Mouse (Mus musculus) Muller cell, postnatal 12 days (primary cell): ENCODE results near the gene Ubxn1.
"Not testable (repeated sequence)": the region's sequence is repeated elsewhere in the genome, so short reads cannot be mapped to it uniquely, and the experiment has no call there.

Source experiments
- DNase-seq: peaks from one replicate; pipeline ENCODE4 v3.0.0-alpha.2; 2015; ENCODE audit errors: inconsistent ontology term

Ubxn1 gene

GRCm38 (mm10) chr19:8871267-8872186, at the start of gene Ubxn1:
Ubxn1 (plus strand) TSS chr19:8871496.
- DNase-seq = peak; percentile 99

DNA sequence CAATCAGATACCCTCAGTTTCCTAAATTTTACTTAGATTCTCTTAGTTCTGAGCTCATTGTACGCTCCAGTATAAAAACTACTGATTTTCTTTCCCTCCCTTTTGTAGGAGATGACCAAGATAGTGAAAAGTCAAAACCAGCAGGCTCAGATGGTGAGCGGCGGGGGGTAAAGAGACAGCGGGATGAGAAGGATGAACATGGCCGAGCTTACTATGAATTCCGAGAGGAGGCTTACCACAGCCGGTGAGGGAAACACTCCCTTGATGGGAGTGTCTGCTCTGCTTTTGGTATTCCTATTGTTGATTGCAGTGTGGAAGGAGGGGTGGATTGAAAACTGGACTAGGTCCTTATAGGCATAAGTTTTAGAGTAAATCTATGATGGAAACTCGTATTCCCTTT, 48.6 kb upstream of the Ubxn1 start:
- no peak for DNase-seq

DNA sequence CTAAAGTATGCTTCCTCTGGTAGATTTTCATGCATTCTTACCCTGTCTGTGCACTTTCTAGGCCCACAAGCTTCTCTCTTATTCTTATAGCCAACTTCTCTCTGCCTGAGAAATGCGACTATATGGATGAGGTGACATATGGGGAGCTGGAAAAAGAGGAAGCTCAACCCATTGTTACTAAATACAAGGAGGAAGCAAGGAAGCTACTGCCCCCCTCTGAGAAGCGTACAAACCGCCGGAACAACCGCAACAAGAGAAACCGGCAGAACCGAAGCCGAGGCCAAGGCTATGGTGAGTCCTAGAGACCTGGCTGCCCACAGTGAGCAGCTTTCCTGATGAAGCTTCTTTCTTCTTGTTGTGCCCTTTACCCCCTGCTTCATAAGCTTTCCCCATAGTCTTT, 41.6 kb upstream of the Ubxn1 start, which contains the start of gene AC129217.1:
AC129217.1 (plus strand) TSS at position 114 of the 400 bp plus-strand sequence.
- no peak for DNase-seq

DNA sequence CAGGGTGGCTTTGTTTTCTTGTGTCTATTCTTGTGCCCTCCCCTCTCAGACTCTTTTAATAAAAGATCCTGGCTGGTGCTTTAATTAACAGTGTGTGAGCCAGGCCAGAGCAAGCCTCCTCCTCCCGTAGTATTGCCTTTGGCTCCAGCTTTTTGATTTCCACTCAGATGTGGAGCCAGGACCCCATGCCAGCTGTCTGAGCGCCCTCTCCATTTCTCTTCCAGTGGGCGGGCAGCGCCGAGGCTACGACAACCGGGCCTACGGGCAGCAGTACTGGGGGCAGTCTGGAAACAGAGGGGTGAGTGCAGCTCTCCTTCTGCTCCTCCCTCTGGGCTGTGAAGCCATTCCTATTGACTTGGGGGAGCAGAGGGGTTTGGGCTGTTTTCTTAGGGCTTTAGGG, 40.6 kb upstream of the Ubxn1 start:
- DNase-seq = no peak

DNA sequence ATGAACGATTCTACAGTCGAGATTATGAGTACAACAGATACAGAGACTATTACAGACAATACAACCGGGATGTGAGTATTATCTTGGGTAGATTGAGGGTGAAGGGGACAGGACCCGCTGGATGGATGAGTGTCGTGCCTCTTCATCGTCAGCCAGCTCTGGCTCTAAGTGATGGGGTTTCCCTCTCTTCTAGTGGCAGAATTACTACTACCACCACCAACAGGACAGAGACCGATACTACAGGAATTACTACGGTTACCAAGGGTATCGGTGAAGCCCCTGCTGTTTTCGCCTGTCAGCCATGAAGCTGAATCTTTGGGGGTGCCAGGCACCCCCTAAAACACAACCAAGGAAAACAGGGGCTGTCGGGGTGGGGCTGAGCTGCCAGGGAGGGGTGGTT, 40.0 kb upstream of the Ubxn1 start:
- no peak for DNase-seq

GRCm38 (mm10) chr19:8832971-8833370, 38.3 kb upstream of the Ubxn1 start:
- no peak for DNase-seq

DNA sequence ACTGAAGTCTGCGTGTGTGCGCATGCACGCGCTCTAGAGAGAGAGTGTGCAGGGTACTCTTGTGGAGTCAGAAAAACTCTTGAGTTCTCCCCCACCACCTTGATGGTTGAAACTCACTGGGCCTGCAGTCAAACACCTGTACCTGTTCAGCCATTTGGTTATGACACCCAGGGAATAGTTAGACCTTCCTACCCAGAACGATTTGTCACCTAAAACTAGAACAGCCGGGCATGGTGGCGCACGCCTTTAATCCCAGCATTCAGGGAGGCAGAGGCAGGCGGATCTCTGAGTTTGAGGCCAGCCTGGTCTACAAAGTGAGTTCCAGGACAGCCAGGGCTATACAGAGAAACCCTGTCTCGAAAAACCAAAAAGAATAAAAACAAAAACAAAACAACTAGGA, 35.0 kb upstream of the Ubxn1 start:
- not testable (repeated sequence) for DNase-seq

DNA sequence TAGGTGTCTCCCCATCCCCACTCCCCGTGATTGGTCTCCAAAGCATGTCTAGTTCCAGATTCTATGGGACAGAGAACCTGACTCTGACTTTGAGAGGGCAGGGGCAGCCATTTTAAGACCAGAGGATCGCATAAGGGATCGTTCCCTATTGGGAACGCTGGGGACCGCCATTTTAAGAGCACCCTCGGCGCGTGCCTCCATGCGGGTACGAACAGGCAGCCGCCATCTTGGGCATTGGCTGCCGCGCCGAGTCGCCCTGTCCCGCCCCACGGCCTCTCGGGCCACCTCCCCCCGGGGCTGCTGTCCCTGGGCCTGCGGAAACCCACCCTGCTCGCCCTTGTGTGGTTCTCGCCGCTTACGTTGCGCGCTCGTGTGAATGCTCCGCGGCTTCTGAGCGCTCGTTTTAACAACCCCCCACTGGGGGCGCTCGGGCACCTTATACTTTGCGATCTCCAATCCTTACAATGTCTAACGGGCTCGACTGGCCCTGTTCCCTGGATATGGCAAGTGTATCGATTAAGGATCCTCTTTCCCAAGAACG, 34.0 kb upstream of the Ubxn1 start, which contains the start of gene Bscl2:
Bscl2 (plus strand) TSS at position 217 of the 541 bp plus-strand sequence.
- DNase-seq = peak; percentile 88

DNA sequence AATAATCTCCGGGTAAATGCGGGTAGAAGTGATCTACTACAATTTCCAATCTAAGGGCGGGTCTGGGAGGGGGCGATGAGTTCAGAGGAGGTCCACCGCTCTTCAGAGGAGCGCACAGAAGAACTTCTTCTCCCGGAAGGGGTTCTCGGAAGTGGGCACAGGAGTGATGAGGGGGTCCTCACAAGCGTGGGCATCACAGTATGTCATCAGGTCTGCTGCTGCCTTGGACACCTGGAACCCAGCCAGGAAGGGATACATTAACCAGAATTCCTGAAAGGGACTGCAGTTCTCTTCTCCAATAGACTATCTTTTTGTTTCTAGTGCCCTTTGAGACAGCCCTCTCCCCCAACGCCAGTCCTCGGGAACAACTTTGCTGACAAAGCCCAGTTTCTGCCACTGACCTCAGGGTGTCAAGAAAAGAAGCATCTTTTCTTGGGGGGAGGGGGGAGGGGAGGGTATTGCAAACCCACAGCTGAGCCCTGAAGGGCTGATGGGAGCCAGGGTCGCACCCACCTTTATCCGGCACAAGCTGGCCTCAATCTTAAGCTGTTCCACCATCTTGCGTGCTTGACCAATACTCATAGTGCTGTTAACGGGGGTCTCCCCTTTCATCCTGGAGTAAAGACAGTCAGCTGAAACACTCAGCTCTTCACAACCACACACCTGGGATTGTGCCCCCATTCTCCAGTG, 33.1 kb upstream of the Ubxn1 start:
- no peak for DNase-seq

DNA sequence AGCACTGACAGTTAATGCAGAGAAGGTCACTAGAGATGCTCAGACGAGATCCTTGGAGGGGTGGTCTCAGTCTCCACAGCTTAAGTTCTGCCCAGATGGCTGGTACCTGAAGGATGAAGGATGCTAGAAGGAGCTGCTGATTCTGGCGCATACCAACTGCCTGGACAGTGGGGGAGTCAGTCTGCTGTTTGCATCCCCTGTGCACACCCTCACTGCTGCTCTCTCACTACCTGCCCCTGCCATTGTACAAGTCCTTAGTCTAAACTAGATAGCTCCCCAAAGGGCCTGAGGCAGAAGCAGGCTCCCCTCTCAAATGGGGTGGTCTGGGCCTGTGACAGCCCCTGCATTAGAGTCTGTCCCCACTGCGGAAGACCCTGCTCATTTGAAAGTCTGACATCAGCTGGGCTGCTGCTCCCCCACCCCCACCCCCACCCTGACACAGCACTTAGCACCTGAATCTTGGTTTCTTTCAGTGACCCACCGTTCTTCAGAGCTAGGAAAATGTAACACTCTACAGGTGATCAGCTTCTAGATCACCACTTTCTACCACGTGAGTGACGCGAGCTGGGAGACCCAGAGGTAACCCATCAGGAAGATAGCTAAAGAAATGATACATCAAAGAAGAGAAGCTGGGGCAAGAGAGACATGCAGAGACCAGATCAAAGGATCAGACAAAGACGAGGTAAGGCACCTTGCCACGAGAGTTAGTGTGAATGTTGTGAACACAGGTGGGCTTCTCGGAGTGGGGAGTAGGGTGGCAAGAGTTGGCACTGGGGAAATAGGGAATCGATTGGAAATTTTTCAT, 32.0 kb upstream of the Ubxn1 start, which contains the start of gene Gng3:
Gng3 (minus strand) TSS at position 92 of the 805 bp plus-strand sequence.
- DNase-seq = no peak

DNA sequence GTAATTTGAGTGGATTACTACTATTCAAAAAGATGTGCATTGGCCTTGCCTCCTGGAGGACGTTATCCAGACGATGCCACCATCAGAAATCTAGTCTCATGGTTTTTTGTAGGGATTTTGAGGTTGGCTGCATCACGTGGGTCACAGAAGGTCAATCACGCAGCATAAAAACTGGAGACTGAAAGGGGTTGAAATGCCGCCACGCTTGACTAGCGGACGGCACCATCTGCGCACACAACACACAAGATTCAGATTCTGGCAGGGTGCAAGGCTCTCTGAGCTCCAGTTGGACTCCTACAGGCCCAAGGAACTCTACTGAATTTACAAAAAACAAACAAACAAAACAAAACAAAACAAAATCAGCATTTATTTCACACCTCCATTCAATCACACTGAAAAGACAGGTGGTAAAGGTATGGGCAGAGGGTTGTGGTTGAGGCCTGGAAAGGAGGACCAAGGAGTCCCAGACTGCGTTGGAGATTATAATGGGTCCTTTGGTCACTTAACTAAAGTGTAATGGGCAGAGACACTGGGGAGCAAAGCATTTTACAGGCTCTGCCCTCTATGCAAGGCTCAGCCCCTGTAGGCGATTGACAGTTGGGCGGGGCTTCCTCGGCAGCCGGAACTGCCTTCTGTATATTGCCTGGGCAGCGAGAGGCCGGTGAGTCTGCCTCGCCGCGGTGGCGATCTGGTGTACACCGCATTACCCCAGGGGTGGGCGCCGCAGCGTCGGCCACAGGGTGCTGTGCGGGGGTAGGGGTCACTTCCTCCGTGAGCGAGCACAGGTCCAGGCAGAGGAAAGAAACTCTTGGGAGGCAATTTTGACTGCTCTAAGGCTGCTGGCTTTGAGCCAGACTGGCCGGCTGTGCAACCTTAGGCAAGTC, 31.1 kb upstream of the Ubxn1 start:
- peak; percentile 75 for DNase-seq

GRCm38 (mm10) chr19:8841012-8841411, 30.3 kb upstream of the Ubxn1 start:
- DNase-seq = no peak

GRCm38 (mm10) chr19:8842961-8843360, 28.3 kb upstream of the Ubxn1 start:
- DNase-seq = no peak

GRCm38 (mm10) chr19:8844371-8845129, 26.7 kb upstream of the Ubxn1 start:
- DNase-seq = peak; percentile 68

DNA sequence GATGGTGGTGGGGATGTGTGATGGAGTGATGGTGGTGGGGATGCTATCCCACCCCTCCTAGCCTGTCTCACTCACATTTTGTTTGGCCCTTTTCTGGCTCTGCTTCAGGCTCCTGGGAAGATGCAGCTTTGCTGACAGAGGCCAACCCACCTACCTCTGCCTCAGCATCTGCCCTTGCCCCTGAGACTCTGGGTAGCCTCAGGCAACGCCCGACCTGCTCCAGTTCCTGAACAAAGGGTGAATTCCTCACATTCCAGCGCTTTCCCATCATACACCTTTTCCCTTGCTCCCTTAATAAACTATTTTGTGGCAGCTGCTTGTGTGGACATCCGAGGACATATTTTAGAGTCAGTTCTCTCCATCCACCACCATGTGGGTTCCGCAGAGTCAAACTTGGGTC, 22.9 kb upstream of the Ubxn1 start:
- DNase-seq = no peak

DNA sequence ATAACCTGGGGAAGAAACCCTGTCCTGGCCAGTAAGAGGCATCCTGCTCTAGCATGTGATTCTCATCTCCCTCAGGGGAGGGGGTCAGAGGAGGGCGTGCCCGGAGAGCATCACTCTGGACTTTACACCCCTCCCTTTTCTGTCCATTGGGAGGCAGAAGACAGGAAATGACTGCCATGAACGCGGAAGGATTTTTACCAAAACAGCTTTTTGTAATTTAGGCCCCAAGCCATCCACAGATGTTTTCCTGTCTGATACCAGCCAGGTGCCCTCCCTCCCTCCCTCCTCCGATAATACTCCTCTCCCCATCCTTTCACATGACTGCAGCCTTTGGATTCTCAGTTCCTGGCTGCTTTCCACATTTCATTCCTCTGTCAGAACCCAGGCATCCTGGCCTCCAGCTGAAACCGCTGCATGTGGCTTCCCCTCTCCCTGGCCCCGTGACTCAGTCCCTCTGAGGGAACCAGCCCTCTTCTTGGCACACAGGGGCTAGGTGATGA, 20.8 kb upstream of the Ubxn1 start, which contains the start of gene Lrrn4cl:
Lrrn4cl (plus strand) TSS at position 367 of the 500 bp plus-strand sequence.
- peak; percentile 88 for DNase-seq

DNA sequence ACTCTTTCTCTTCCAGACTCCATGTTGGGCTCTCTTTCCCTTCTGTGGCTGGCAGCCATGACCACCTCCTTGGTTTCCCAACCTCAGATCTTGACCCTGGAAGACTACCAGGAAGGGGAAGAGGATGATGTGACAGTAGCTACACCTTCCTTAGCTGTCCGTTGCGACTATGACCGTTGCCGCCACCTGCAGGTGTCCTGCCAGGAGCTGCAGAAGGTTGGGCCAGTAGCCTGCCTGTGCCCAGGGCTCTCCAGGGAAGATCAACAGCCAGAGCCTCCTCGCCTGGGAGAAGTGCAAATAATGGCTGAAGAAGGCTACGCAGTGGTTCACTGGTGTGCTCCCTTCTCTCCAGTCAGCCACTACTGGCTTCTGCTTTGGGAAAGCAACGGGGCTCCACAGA, 19.7 kb upstream of the Ubxn1 start:
- no peak for DNase-seq

DNA sequence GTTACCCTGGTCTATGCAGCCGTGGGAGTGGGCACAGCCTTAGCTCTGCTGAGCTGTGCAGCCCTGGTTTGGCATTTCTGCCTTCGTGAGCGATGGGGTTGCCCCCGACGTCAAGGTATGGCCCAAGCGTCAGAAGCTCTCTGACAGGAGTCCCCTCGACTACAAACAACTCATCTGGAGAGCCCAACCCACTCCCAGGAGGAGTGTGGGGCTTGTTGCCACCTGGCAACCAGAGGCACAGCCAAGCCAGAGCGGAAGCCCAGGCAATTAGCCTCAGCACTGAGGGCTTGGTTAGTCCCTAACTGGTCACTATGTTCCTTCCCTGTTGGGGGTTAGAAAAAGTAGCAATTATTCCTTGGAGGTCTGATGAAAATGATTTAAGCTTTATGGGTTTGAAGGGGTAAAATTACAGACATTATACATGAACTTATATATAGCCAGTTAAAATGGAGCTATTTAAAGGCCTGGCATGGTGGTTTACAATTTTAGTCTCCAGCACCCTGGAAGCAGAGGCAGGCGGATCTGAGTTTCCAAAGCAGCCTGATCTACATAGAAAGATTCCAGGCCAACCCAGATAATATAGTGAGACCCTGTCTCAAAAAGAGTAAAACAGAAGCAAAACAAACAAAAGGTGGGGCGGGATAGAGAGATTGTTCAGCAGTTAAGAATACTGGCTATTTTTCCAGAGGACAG, 18.9 kb upstream of the Ubxn1 start:
- no peak for DNase-seq

- DNase-seq = no peak
Measured at GRCm38 (mm10) chr19:8853117-8853516, 18.2 kb upstream of the Ubxn1 start.
